Mouse (Mus musculus) kidney, postnatal 0 days (tissue): ENCODE results near the gene Srf. TPM values are rescaled to one million over a fixed set of nuclear protein-coding genes. Genes with fewer than 3 reads are reported as not detected.
A peak's percentile ranks its signal among the peaks of the same experiment; 100 is the strongest.

Experiments used
- ATAC-seq: fragments of 200-750 bp; cut with Nextera tagmentation; replicated peaks from 2 replicates; pipeline ENCODE4 v1.8.0; 2017; ENCODE audit warnings: low read depth, moderate number of reproducible peaks, moderate TSS enrichment, moderate library complexity; ENCODE audit not compliant: low FRiP score
- DNase-seq: peaks from one replicate; pipeline ENCODE4 v3.0.0-alpha.2; 2016; ENCODE audit warnings: low spot score
- H3K27ac ChIP-seq: fragments of 300-500 bp; sonication (generic); 2 replicates; pipeline ENCODE4 v1.5.1; 2014; ENCODE audit warnings: mild to moderate bottlenecking
- H3K27me3 ChIP-seq: fragments of 300-500 bp; sonication (generic); 2 replicates; pipeline ENCODE4 v1.6.1; 2014; ENCODE audit warnings: low read length, mixed read lengths; ENCODE audit not compliant: insufficient read depth
- H3K36me3 ChIP-seq: fragments of 300-500 bp; sonication (generic); 2 replicates; pipeline ENCODE4 v1.6.1; 2014; ENCODE audit warnings: low read length, mixed read lengths; ENCODE audit not compliant: insufficient read depth
- H3K4me1 ChIP-seq: fragments of 300-500 bp; sonication (generic); replicated peaks from 2 replicates; pipeline ENCODE4 v1.6.1; 2014; ENCODE audit warnings: antibody characterized with exemption, low read length, mixed read lengths; ENCODE audit not compliant: insufficient read depth
- H3K4me2 ChIP-seq: fragments of 300-500 bp; sonication (generic); 2 replicates; pipeline ENCODE4 v1.6.1; 2014; ENCODE audit warnings: mild to moderate bottlenecking, low read length, moderate library complexity, mixed read lengths
- H3K4me3 ChIP-seq: fragments of 300-500 bp; sonication (generic); replicated peaks from 2 replicates; pipeline ENCODE4 v1.5.1; 2014; ENCODE audit warnings: low read depth, low read length
- H3K9ac ChIP-seq: fragments of 300-500 bp; sonication (generic); 2 replicates; pipeline ENCODE4 v1.6.1; 2014; ENCODE audit warnings: low read depth, low read length
- H3K9me3 ChIP-seq: fragments of 300-500 bp; sonication (generic); replicated peaks from 2 replicates; pipeline ENCODE4 v1.6.1; 2016; ENCODE audit warnings: low read length, inconsistent platforms, mixed read lengths
- CTCF ChIP-seq: IDR thresholded peaks from 2 replicates; pipeline ENCODE4 v1.5.1; 2016; ENCODE audit warnings: antibody characterized with exemption, low read depth, mild to moderate bottlenecking, moderate library complexity
- WGBS: fragments of 180-500 bp; shearing (Covaris S2); extraction: QIAGEN DNeasy Blood & Tissue Kit; methylation state at CpG from one replicate; pipeline ENCODE4 v1.1.7; 2014; 5-methylcytosine and 5-hydroxymethylcytosine counted together
- polyA plus RNA-seq: library from polyadenylated mRNA; unstranded; fragments of >200 nt; fragmentation: Nextera tagmentation; extraction: Ambion mirVana; gene quantifications from 2 replicates; pipeline ENCODE4 v1.2.1, GENCODE M21; 2015

Gene Srf
- 5.5 and 6.0 TPM in 2 replicates for polyA plus RNA-seq

- WGBS, result under 1% methylated on average over 77 of the region's 87 CpGs
- H3K9ac ChIP-seq, result peak within 1 kb of the TSS; percentile 90
- peak; percentile 100 for DNase-seq
These were observed at the start of gene Srf for GRCm38 (mm10) chr17:46555673-46556583. Srf (minus strand) TSS chr17:46556175.

GRCm38 (mm10) chr17:46605126-46605525, 49.2 kb upstream of the Srf start:
- 52% methylated on average over 5 of the region's 5 CpGs for WGBS
- H3K9me3 ChIP-seq, result no peaks in the 10 kb centered on the region
- no peaks in the 10 kb centered on the region for H3K27me3 ChIP-seq
- no peak overlapping the region for H3K4me3 ChIP-seq
- H3K4me2 ChIP-seq, result no peak overlapping the region
- ATAC-seq, result no peak
- no peak for TF ChIP-seq CTCF
- no peak for DNase-seq
- H3K27ac ChIP-seq, result no peak overlapping the region; the same call in 1 of the 2 replicates
- H3K36me3 ChIP-seq, result no peaks in the 10 kb centered on the region
- peaks cover 34% of the 10 kb centered on the region for H3K4me1 ChIP-seq
- H3K9ac ChIP-seq, result no peak overlapping the region

More at GRCm38 (mm10) chr17:46555673-46556583, at the start of gene Srf:
- Histone ChIP-seq H3K36me3 (peaks cover 12% of the 10 kb centered on the region; the same call in 1 of the 2 replicates), H3K9me3 (no peaks in the 10 kb centered on the region), H3K4me2 (peak within 1 kb of the TSS; percentile 94), H3K4me1 (peaks cover 28% of the 10 kb centered on the region), H3K4me3 (peak within 1 kb of the TSS; percentile 79), H3K27me3 (no peaks in the 10 kb centered on the region), H3K27ac (peak within 1 kb of the TSS; percentile 92)
- TF ChIP-seq CTCF, result peak; percentile 44; the same call in 1 of the 2 replicates
- peak; percentile 92 for ATAC-seq

- no peak overlapping the region for H3K4me3 ChIP-seq
- no peaks in the 10 kb centered on the region for H3K9me3 ChIP-seq
- 98% methylated on average over 4 of the region's 4 CpGs for WGBS
- 0 out of 2 replicates have a peak, but pooled peaks have one; percentile 15 for TF ChIP-seq CTCF
- H3K4me1 ChIP-seq, result peaks cover 23% of the 10 kb centered on the region
- no peak overlapping the region for H3K27ac ChIP-seq
- no peaks in the 10 kb centered on the region for H3K27me3 ChIP-seq
- no peaks in the 10 kb centered on the region for H3K36me3 ChIP-seq
- H3K9ac ChIP-seq, result no peak overlapping the region
- no peak for ATAC-seq
- no peak overlapping the region for H3K4me2 ChIP-seq
- no peak for DNase-seq
These were observed 47.3 kb upstream of the Srf start for GRCm38 (mm10) chr17:46603229-46603628.

GRCm38 (mm10) chr17:46602212-46602611, 46.2 kb upstream of the Srf start:
- 52% methylated on average over 9 of the region's 9 CpGs for WGBS
- Histone ChIP-seq H3K27me3 (no peaks in the 10 kb centered on the region), H3K9me3 (no peaks in the 10 kb centered on the region), H3K4me2 (no peak overlapping the region), H3K9ac (no peak overlapping the region), H3K27ac (0 out of 2 replicates have a peak overlapping the region, but pooled peaks have one; percentile 6), H3K4me3 (no peak overlapping the region), H3K36me3 (no peaks in the 10 kb centered on the region), H3K4me1 (peaks cover 18% of the 10 kb centered on the region; the same call in 1 of the 2 replicates)
- DNase-seq (peak; percentile 69), ATAC-seq (no peak; the same call in 1 of the 2 replicates)
- TF ChIP-seq CTCF, result no peak

GRCm38 (mm10) chr17:46600569-46600968, 44.6 kb upstream of the Srf start:
- DNase-seq, result no peak
- 89% methylated on average over 2 of the region's 2 CpGs for WGBS
- no peak overlapping the region for H3K4me3 ChIP-seq
- TF ChIP-seq CTCF, result peak; percentile 43
- H3K9me3 ChIP-seq, result no peaks in the 10 kb centered on the region
- H3K27ac ChIP-seq, result no peak overlapping the region
- H3K4me2 ChIP-seq, result no peak overlapping the region
- 0 out of 2 replicates have a peak, but pooled peaks cover 5% of the 10 kb centered on the region for H3K36me3 ChIP-seq
- no peaks in the 10 kb centered on the region for H3K27me3 ChIP-seq
- H3K4me1 ChIP-seq, result peaks cover 10% of the 10 kb centered on the region; the same call in 1 of the 2 replicates
- H3K9ac ChIP-seq, result no peak overlapping the region
- ATAC-seq, result no peak

GRCm38 (mm10) chr17:46598963-46599362, 43.0 kb upstream of the Srf start:
- WGBS, result 75% methylated on average over 4 of the region's 4 CpGs
- no peaks in the 10 kb centered on the region for H3K27me3 ChIP-seq
- no peaks in the 10 kb centered on the region for H3K9me3 ChIP-seq
- 0 out of 2 replicates have a peak, but pooled peaks cover 5% of the 10 kb centered on the region for H3K36me3 ChIP-seq
- H3K4me1 ChIP-seq, result 0 out of 2 replicates have a peak, but pooled peaks cover 3% of the 10 kb centered on the region
- no peak overlapping the region for H3K4me3 ChIP-seq
- ATAC-seq (no peak), DNase-seq (no peak)
- TF ChIP-seq CTCF, result no peak
- no peak overlapping the region for H3K27ac ChIP-seq
- no peak overlapping the region for H3K9ac ChIP-seq
- H3K4me2 ChIP-seq, result no peak overlapping the region
